Mouse (Mus musculus) embryonic facial prominence, embryonic 13.5 days (tissue): ENCODE results near the gene Atp6v0e. TPM values are rescaled to one million over a fixed set of nuclear protein-coding genes. Genes with fewer than 3 reads are reported as not detected.
A peak's percentile ranks its signal among the peaks of the same experiment; 100 is the strongest.

Source experiments
- ATAC-seq: fragments of 200-750 bp; cut with Nextera tagmentation; 2 replicates; pipeline ENCODE4 v1.8.0; 2017; ENCODE audit warnings: low read depth; ENCODE audit not compliant: insufficient number of reproducible peaks, insufficient read depth, low FRiP score, low TSS enrichment
- H3K27ac ChIP-seq: fragments of 300-500 bp; sonication (generic); 2 replicates; pipeline ENCODE4 v1.5.1; 2015; ENCODE audit warnings: moderate library complexity, mild to moderate bottlenecking, inconsistent platforms
- H3K27me3 ChIP-seq: fragments of 300-500 bp; sonication (generic); 2 replicates; pipeline ENCODE4 v1.6.1; 2015; ENCODE audit warnings: mild to moderate bottlenecking, inconsistent platforms
- H3K36me3 ChIP-seq: fragments of 300-500 bp; sonication (generic); 2 replicates; pipeline ENCODE4 v1.6.1; 2015; ENCODE audit warnings: mild to moderate bottlenecking, inconsistent platforms
- H3K4me1 ChIP-seq: fragments of 300-500 bp; sonication (generic); 2 replicates; pipeline ENCODE4 v1.6.1; 2015; ENCODE audit warnings: inconsistent platforms
- H3K4me2 ChIP-seq: fragments of 300-500 bp; sonication (generic); 2 replicates; pipeline ENCODE4 v1.6.1; 2015; ENCODE audit warnings: moderate library complexity, mild to moderate bottlenecking, inconsistent platforms
- H3K4me3 ChIP-seq: fragments of 300-500 bp; sonication (generic); 2 replicates; pipeline ENCODE4 v1.5.1; 2015; ENCODE audit warnings: mild to moderate bottlenecking, inconsistent platforms
- H3K9ac ChIP-seq: fragments of 300-500 bp; sonication (generic); 2 replicates; pipeline ENCODE4 v1.6.1; 2015; ENCODE audit warnings: mild to moderate bottlenecking, inconsistent platforms
- H3K9me3 ChIP-seq: fragments of 300-500 bp; sonication (generic); 2 replicates; pipeline ENCODE4 v1.6.1; 2016; ENCODE audit warnings: inconsistent platforms
- WGBS: fragments of 180-500 bp; shearing (Covaris S2); methylation state at CpG from one replicate; pipeline ENCODE4 v1.1.7; 2015; ENCODE audit warnings: mixed read lengths; 5-methylcytosine and 5-hydroxymethylcytosine counted together
- polyA plus RNA-seq: library from polyadenylated mRNA; unstranded; fragments of >200 nt; fragmentation: Nextera tagmentation; extraction: Ambion mirVana; gene quantifications from 2 replicates; pipeline ENCODE4 v1.2.1, GENCODE M21; 2015

Gene Atp6v0e
- polyA plus RNA-seq, 1 experiment from 2014 or later: 180 TPM

- Histone ChIP-seq H3K4me2 (no peak overlapping the region), H3K9ac (no peak overlapping the region), H3K27me3 (no peaks in the 10 kb centered on the region), H3K27ac (no peak overlapping the region), H3K4me3 (no peak overlapping the region), H3K36me3 (peaks cover 95% of the 10 kb centered on the region), H3K9me3 (no peaks in the 10 kb centered on the region), H3K4me1 (peaks cover 11% of the 10 kb centered on the region)
- no peak for ATAC-seq
- 93% methylated on average over 8 of the region's 8 CpGs for WGBS
Observed at GRCm38 (mm10) chr17:26643456-26643855, 19.6 kb upstream of the Atp6v0e start.

- H3K27me3 ChIP-seq: no peaks in the 10 kb centered on the region
- ATAC-seq: no peak
- no peak overlapping the region for H3K4me3 ChIP-seq
- peaks cover 11% of the 10 kb centered on the region for H3K4me1 ChIP-seq
- WGBS: 92% methylated on average over 2 of the region's 2 CpGs
- H3K9me3 ChIP-seq: no peaks in the 10 kb centered on the region
- H3K9ac ChIP-seq: no peak overlapping the region
- peaks cover 93% of the 10 kb centered on the region for H3K36me3 ChIP-seq
- H3K27ac ChIP-seq: no peak overlapping the region
- H3K4me2 ChIP-seq: no peak overlapping the region
Observed at GRCm38 (mm10) chr17:26643993-26644392, 19.0 kb upstream of the Atp6v0e start.

- Histone ChIP-seq H3K27ac (no peak overlapping the region), H3K4me2 (no peak overlapping the region), H3K4me1 (peaks cover 11% of the 10 kb centered on the region), H3K27me3 (no peaks in the 10 kb centered on the region), H3K4me3 (no peak overlapping the region), H3K36me3 (peaks cover 93% of the 10 kb centered on the region), H3K9ac (no peak overlapping the region), H3K9me3 (no peaks in the 10 kb centered on the region)
- 83% methylated on average over 9 of the region's 9 CpGs for WGBS
- no peak for ATAC-seq
Observed at GRCm38 (mm10) chr17:26644509-26645410, 18.3 kb upstream of the Atp6v0e start.

- Histone ChIP-seq H3K9ac (no peak overlapping the region), H3K9me3 (no peaks in the 10 kb centered on the region), H3K4me2 (no peak overlapping the region), H3K27me3 (no peaks in the 10 kb centered on the region), H3K4me1 (peaks cover 11% of the 10 kb centered on the region), H3K27ac (no peak overlapping the region), H3K36me3 (peaks cover 86% of the 10 kb centered on the region), H3K4me3 (no peak overlapping the region)
- 88% methylated on average over 8 of the region's 8 CpGs for WGBS
- no peak for ATAC-seq
Observed at GRCm38 (mm10) chr17:26645411-26645854, 17.6 kb upstream of the Atp6v0e start.

- no peaks in the 10 kb centered on the region for H3K9me3 ChIP-seq
Observed at GRCm38 (mm10) chr17:26647283-26647682, 15.7 kb upstream of the Atp6v0e start.

GRCm38 (mm10) chr17:26649565-26649964 is 13.5 kb upstream of the Atp6v0e start:
- H3K9ac ChIP-seq: no peak overlapping the region
- H3K36me3 ChIP-seq: peaks cover 73% of the 10 kb centered on the region
- no peaks in the 10 kb centered on the region for H3K9me3 ChIP-seq
- no peak overlapping the region for H3K4me3 ChIP-seq
- peaks cover 11% of the 10 kb centered on the region for H3K4me1 ChIP-seq
- no peak for ATAC-seq
- no peak overlapping the region for H3K4me2 ChIP-seq
- no peak overlapping the region for H3K27ac ChIP-seq
- 85% methylated on average over 4 of the region's 4 CpGs for WGBS
- H3K27me3 ChIP-seq: no peaks in the 10 kb centered on the region

More at GRCm38 (mm10) chr17:26647283-26647682, 15.7 kb upstream of the Atp6v0e start:
- WGBS: 50% methylated on average over 13 of the region's 13 CpGs
- Histone ChIP-seq H3K27ac (0 out of 2 replicates have a peak overlapping the region, but pooled peaks have one; percentile 22), H3K4me1 (peaks cover 11% of the 10 kb centered on the region), H3K27me3 (no peaks in the 10 kb centered on the region), H3K4me3 (no peak overlapping the region), H3K4me2 (no peak overlapping the region), H3K9ac (0 out of 2 replicates have a peak overlapping the region, but pooled peaks have one; percentile 40), H3K36me3 (peaks cover 73% of the 10 kb centered on the region)
- ATAC-seq: no peak

GRCm38 (mm10) chr17:26650451-26651363 is 12.3 kb upstream of the Atp6v0e start:
- 71% methylated on average over 14 of the region's 14 CpGs for WGBS
- H3K36me3 ChIP-seq: peaks cover 73% of the 10 kb centered on the region
- peak overlapping the region; percentile 76 for H3K27ac ChIP-seq
- no peak for ATAC-seq
- H3K9me3 ChIP-seq: no peaks in the 10 kb centered on the region
- no peaks in the 10 kb centered on the region for H3K27me3 ChIP-seq
- H3K4me2 ChIP-seq: no peak overlapping the region
- peaks cover 11% of the 10 kb centered on the region for H3K4me1 ChIP-seq
- H3K4me3 ChIP-seq: no peak overlapping the region
- H3K9ac ChIP-seq: 0 out of 2 replicates have a peak overlapping the region, but pooled peaks have one; percentile 16

- Histone ChIP-seq H3K27ac (no peak overlapping the region), H3K9ac (no peak overlapping the region), H3K9me3 (no peaks in the 10 kb centered on the region), H3K4me2 (no peak overlapping the region), H3K4me3 (no peak overlapping the region), H3K4me1 (peaks cover 9% of the 10 kb centered on the region), H3K27me3 (no peaks in the 10 kb centered on the region), H3K36me3 (peaks cover 23% of the 10 kb centered on the region)
- 52% methylated on average over 21 of the region's 21 CpGs for WGBS
- no peak for ATAC-seq
Observed at GRCm38 (mm10) chr17:26658854-26659572, 4.0 kb upstream of the Atp6v0e start.

GRCm38 (mm10) chr17:26659573-26659915 is 3.5 kb upstream of the Atp6v0e start:
- H3K27ac ChIP-seq: no peak overlapping the region
- no peak overlapping the region for H3K4me3 ChIP-seq
- WGBS: 77% methylated on average over 3 of the region's 3 CpGs
- ATAC-seq: no peak
- no peak overlapping the region for H3K9ac ChIP-seq
- no peak overlapping the region for H3K4me2 ChIP-seq
- no peaks in the 10 kb centered on the region for H3K27me3 ChIP-seq
- peaks cover 17% of the 10 kb centered on the region for H3K36me3 ChIP-seq
- peaks cover 12% of the 10 kb centered on the region for H3K4me1 ChIP-seq
- no peaks in the 10 kb centered on the region for H3K9me3 ChIP-seq

GRCm38 (mm10) chr17:26660192-26660912 is 2.7 kb upstream of the Atp6v0e start:
- no peak overlapping the region for H3K4me3 ChIP-seq
- no peaks in the 10 kb centered on the region for H3K9me3 ChIP-seq
- H3K36me3 ChIP-seq: peaks cover 9% of the 10 kb centered on the region
- no peak for ATAC-seq
- 27% methylated on average over 21 of the region's 21 CpGs for WGBS
- H3K4me2 ChIP-seq: no peak overlapping the region
- H3K4me1 ChIP-seq: peaks cover 12% of the 10 kb centered on the region
- H3K27ac ChIP-seq: no peak overlapping the region
- no peaks in the 10 kb centered on the region for H3K27me3 ChIP-seq
- H3K9ac ChIP-seq: no peak overlapping the region
